23 mouse cellular contexts compared by ENCODE assay signal in the genomic region with DNA sequence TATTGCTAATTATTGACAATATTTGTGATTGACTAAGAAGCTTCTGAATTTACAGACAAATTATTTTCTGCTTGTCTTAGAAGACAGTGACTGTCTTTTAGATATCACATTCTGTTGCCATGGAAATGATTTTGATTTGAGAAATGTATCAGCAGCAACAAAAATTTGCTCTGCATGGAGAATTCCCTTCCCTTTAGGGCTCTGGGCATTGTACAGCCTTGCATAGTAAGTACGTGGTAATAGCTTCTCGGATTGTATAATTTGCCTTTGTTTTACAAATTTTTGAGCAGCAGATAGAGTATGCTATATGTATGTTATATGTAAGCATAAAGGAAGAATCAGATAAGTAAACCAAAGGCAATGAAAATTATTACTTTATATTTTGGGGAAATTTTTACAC.
DNase-seq lines count a peak whose midpoint lies in the region; ATAC-seq and TF ChIP-seq lines count a peak whose summit lies in the region.
"Had no signal": no experiment of that assay in that cellular context is flagged by ENCODE, and none has a peak within 500 bp of the region (broad histone marks: within the 10 kb centered on the region; RNA-seq: fewer than 3 reads in every experiment).

No protein-coding gene starts in this region.

- no peak for ATAC-seq in forebrain, embryonic 14.5 days
- ATAC-seq in forebrain, postnatal 0 days, result no peak
- ATAC-seq in hindbrain, postnatal 0 days, result no peak
- no peak for ATAC-seq in midbrain, embryonic 14.5 days (ENCODE audit: low FRiP score, low TSS enrichment)
- no peak for ATAC-seq in midbrain, embryonic 11.5 days (ENCODE audit: low FRiP score)
- no peak for ATAC-seq in midbrain, postnatal 0 days (ENCODE audit: low FRiP score)
- ATAC-seq: activated CD4-positive, CD25-positive, alpha-beta regulatory T cell, adult 4 months; inflammation-experienced regulatory T-cells, adult 6 months; intestine, postnatal 0 days had no signal

- H3K9ac ChIP-seq in forebrain, embryonic 14.5 days (ENCODE audit: low read length), result no peak overlapping the region
- no peak overlapping the region for H3K9ac ChIP-seq in forebrain, postnatal 0 days
- no peak overlapping the region for H3K9ac ChIP-seq in hindbrain, postnatal 0 days (replicated peaks; ENCODE audit: low read length)
- H3K9ac ChIP-seq in midbrain, embryonic 14.5 days (replicated peaks; ENCODE audit: low read length), result no peak overlapping the region
- H3K9ac ChIP-seq in midbrain, embryonic 11.5 days (ENCODE audit: low read length), result no peak overlapping the region
- no peak overlapping the region for H3K9ac ChIP-seq in midbrain, postnatal 0 days (replicated peaks; ENCODE audit: low read length, poor library complexity, severe bottlenecking)
- H3K9ac ChIP-seq: embryonic facial prominence, embryonic 12.5 days; embryonic facial prominence, embryonic 15.5 days; hindbrain, embryonic 15.5 days had no signal

- H3K4me3 ChIP-seq in forebrain, embryonic 14.5 days (ENCODE audit: low read depth, low read length), result no peak overlapping the region
- no peak overlapping the region for H3K4me3 ChIP-seq in forebrain, postnatal 0 days (ENCODE audit: low read depth, low read length)
- no peak overlapping the region for H3K4me3 ChIP-seq in hindbrain, postnatal 0 days (ENCODE audit: low read length)
- H3K4me3 ChIP-seq in hindbrain, embryonic 10.5 days, result no peak overlapping the region
- H3K4me3 ChIP-seq in midbrain, embryonic 14.5 days (replicated peaks; ENCODE audit: low read depth, low read length), result no peak overlapping the region
- no peak overlapping the region for H3K4me3 ChIP-seq in midbrain, embryonic 11.5 days (ENCODE audit: low read depth, low read length)
- H3K4me3 ChIP-seq in midbrain, postnatal 0 days (ENCODE audit: low read depth, low read length), result no peak overlapping the region
- H3K4me3 ChIP-seq: embryonic facial prominence, embryonic 12.5 days; embryonic facial prominence, embryonic 15.5 days; heart, adult 2 months; hindbrain, embryonic 15.5 days had no signal

- 82% methylated on average over 2 of the region's 2 CpGs for WGBS in forebrain, embryonic 14.5 days
- WGBS in forebrain, postnatal 0 days, result 48% methylated on average over 2 of the region's 2 CpGs
- 49% methylated on average over 2 of the region's 2 CpGs for WGBS in hindbrain, postnatal 0 days
- WGBS in hindbrain, embryonic 10.5 days, result 87% methylated on average over 2 of the region's 2 CpGs
- 59% methylated on average over 2 of the region's 2 CpGs for WGBS in midbrain, embryonic 14.5 days
- 85% methylated on average over 2 of the region's 2 CpGs for WGBS in midbrain, embryonic 11.5 days
- WGBS in midbrain, postnatal 0 days, result 44% methylated on average over 2 of the region's 2 CpGs

- DNase-seq in forebrain, embryonic 14.5 days (ENCODE audit: low spot score), result peak; percentile 39
- DNase-seq in forebrain, postnatal 0 days, result no peak
- peak; percentile 26 for DNase-seq in hindbrain, postnatal 0 days (ENCODE audit: low spot score)
- no peak for DNase-seq in hindbrain, embryonic 10.5 days (ENCODE audit: low spot score)
- DNase-seq in midbrain, embryonic 14.5 days, result peak; percentile 66
- DNase-seq in midbrain, embryonic 11.5 days (ENCODE audit: low spot score, missing footprints), result no peak
- peak; percentile 45 for DNase-seq in midbrain, postnatal 0 days (ENCODE audit: low spot score)
- DNase-seq in heart, postnatal 36 days, result no peak
- DNase-seq: adrenal gland, adult 8-10 months; adrenal gland, postnatal 25 days; cerebellum, adult 11 months; cerebellum, adult 2 months; cerebellum, adult 9-11 months; cerebellum, postnatal 25 days; gastrocnemius, postnatal 25 days; heart, adult 2 months had no signal

- no peaks in the 10 kb centered on the region for H3K27me3 ChIP-seq in forebrain, embryonic 14.5 days (replicated peaks; ENCODE audit: control insufficient read depth, insufficient read depth, low read length)
- no peaks in the 10 kb centered on the region for H3K27me3 ChIP-seq in forebrain, postnatal 0 days (ENCODE audit: insufficient read depth, low read length)
- no peaks in the 10 kb centered on the region for H3K27me3 ChIP-seq in hindbrain, postnatal 0 days (ENCODE audit: insufficient read depth, low read length)
- no peaks in the 10 kb centered on the region for H3K27me3 ChIP-seq in hindbrain, embryonic 10.5 days (ENCODE audit: insufficient read depth, poor library complexity, severe bottlenecking)
- no peaks in the 10 kb centered on the region for H3K27me3 ChIP-seq in midbrain, embryonic 14.5 days (ENCODE audit: control insufficient read depth, insufficient read depth, low read length)
- no peaks in the 10 kb centered on the region for H3K27me3 ChIP-seq in midbrain, embryonic 11.5 days (ENCODE audit: control insufficient read depth, insufficient read depth, low read length)
- H3K27me3 ChIP-seq in midbrain, postnatal 0 days (ENCODE audit: insufficient read depth, low read length), result no peaks in the 10 kb centered on the region
- H3K27me3 ChIP-seq: embryonic facial prominence, embryonic 12.5 days; embryonic facial prominence, embryonic 15.5 days; hindbrain, embryonic 15.5 days had no signal

- intact Hi-C loops in heart, postnatal 36 days (cut with DNase I), result no loop called here

- no peak for TF ChIP-seq CTCF in forebrain, postnatal 0 days (IDR thresholded peaks at IDR 0.05; ENCODE audit: low read depth)
- no peak for TF ChIP-seq CTCF in hindbrain, postnatal 0 days (IDR thresholded peaks at IDR 0.05; ENCODE audit: low read depth)
- TF ChIP-seq CTCF in midbrain, postnatal 0 days (IDR thresholded peaks at IDR 0.05), result no peak

- H3K9me3 ChIP-seq in forebrain, embryonic 14.5 days (replicated peaks; ENCODE audit: control insufficient read depth, low read length), result no peaks in the 10 kb centered on the region
- no peaks in the 10 kb centered on the region for H3K9me3 ChIP-seq in forebrain, postnatal 0 days (ENCODE audit: low read length)
- H3K9me3 ChIP-seq in hindbrain, postnatal 0 days (ENCODE audit: low read length), result no peaks in the 10 kb centered on the region
- H3K9me3 ChIP-seq in hindbrain, embryonic 10.5 days, result no peaks in the 10 kb centered on the region
- no peaks in the 10 kb centered on the region for H3K9me3 ChIP-seq in midbrain, embryonic 14.5 days (ENCODE audit: control insufficient read depth, low read length)
- no peaks in the 10 kb centered on the region for H3K9me3 ChIP-seq in midbrain, embryonic 11.5 days (ENCODE audit: control insufficient read depth, low read length)
- no peaks in the 10 kb centered on the region for H3K9me3 ChIP-seq in midbrain, postnatal 0 days (ENCODE audit: low read length)
- H3K9me3 ChIP-seq: embryonic facial prominence, embryonic 12.5 days; embryonic facial prominence, embryonic 15.5 days; hindbrain, embryonic 15.5 days had no signal

- H3K27ac ChIP-seq in forebrain, embryonic 14.5 days (ENCODE audit: low read depth, low read length), result no peak overlapping the region
- H3K27ac ChIP-seq in forebrain, postnatal 0 days (ENCODE audit: low read depth, low read length), result no peak overlapping the region
- H3K27ac ChIP-seq in hindbrain, postnatal 0 days, result no peak overlapping the region
- no peak overlapping the region for H3K27ac ChIP-seq in hindbrain, embryonic 10.5 days
- no peak overlapping the region for H3K27ac ChIP-seq in midbrain, embryonic 14.5 days (replicated peaks; ENCODE audit: low read depth, low read length)
- no peak overlapping the region for H3K27ac ChIP-seq in midbrain, embryonic 11.5 days (ENCODE audit: low read depth, low read length)
- no peak overlapping the region for H3K27ac ChIP-seq in midbrain, postnatal 0 days (ENCODE audit: low read depth, low read length)
- H3K27ac ChIP-seq: embryonic facial prominence, embryonic 12.5 days; embryonic facial prominence, embryonic 15.5 days; heart, adult 2 months; hindbrain, embryonic 15.5 days had no signal

- H3K36me3 ChIP-seq in forebrain, embryonic 14.5 days (ENCODE audit: control insufficient read depth, insufficient read depth, low read length), result no peaks in the 10 kb centered on the region
- H3K36me3 ChIP-seq in forebrain, postnatal 0 days (ENCODE audit: insufficient read depth), result no peaks in the 10 kb centered on the region
- no peaks in the 10 kb centered on the region for H3K36me3 ChIP-seq in hindbrain, postnatal 0 days (ENCODE audit: insufficient read depth, low read length)
- no peaks in the 10 kb centered on the region for H3K36me3 ChIP-seq in hindbrain, embryonic 10.5 days
- H3K36me3 ChIP-seq in midbrain, embryonic 14.5 days (ENCODE audit: control insufficient read depth, insufficient read depth, low read length), result no peaks in the 10 kb centered on the region
- H3K36me3 ChIP-seq in midbrain, embryonic 11.5 days (ENCODE audit: control insufficient read depth, insufficient read depth, low read length), result no peaks in the 10 kb centered on the region
- no peaks in the 10 kb centered on the region for H3K36me3 ChIP-seq in midbrain, postnatal 0 days (ENCODE audit: insufficient read depth, low read length)
- H3K36me3 ChIP-seq: embryonic facial prominence, embryonic 12.5 days; embryonic facial prominence, embryonic 15.5 days; hindbrain, embryonic 15.5 days had no signal

- H3K4me1 ChIP-seq in forebrain, embryonic 14.5 days (ENCODE audit: control insufficient read depth, insufficient read depth, low read length), result no peaks in the 10 kb centered on the region
- no peaks in the 10 kb centered on the region for H3K4me1 ChIP-seq in forebrain, postnatal 0 days (ENCODE audit: insufficient read depth)
- H3K4me1 ChIP-seq in hindbrain, postnatal 0 days (ENCODE audit: insufficient read depth, low read length), result no peaks in the 10 kb centered on the region
- H3K4me1 ChIP-seq in hindbrain, embryonic 10.5 days (replicated peaks), result no peaks in the 10 kb centered on the region
- H3K4me1 ChIP-seq in midbrain, embryonic 14.5 days (ENCODE audit: control insufficient read depth, insufficient read depth, low read length), result 0 out of 2 replicates have a peak, but pooled peaks cover 3% of the 10 kb centered on the region
- no peaks in the 10 kb centered on the region for H3K4me1 ChIP-seq in midbrain, embryonic 11.5 days (ENCODE audit: control insufficient read depth, insufficient read depth, low read length)
- no peaks in the 10 kb centered on the region for H3K4me1 ChIP-seq in midbrain, postnatal 0 days (ENCODE audit: insufficient read depth, low read length)
- H3K4me1 ChIP-seq: embryonic facial prominence, embryonic 12.5 days; embryonic facial prominence, embryonic 15.5 days; hindbrain, embryonic 15.5 days had no signal

- no peak overlapping the region for H3K4me2 ChIP-seq in forebrain, embryonic 14.5 days (ENCODE audit: low read length)
- no peak overlapping the region for H3K4me2 ChIP-seq in forebrain, postnatal 0 days (ENCODE audit: low read depth)
- no peak overlapping the region for H3K4me2 ChIP-seq in hindbrain, postnatal 0 days (ENCODE audit: low read depth, low read length)
- H3K4me2 ChIP-seq in midbrain, embryonic 14.5 days (ENCODE audit: low read length), result no peak overlapping the region
- H3K4me2 ChIP-seq in midbrain, embryonic 11.5 days, result no peak overlapping the region
- no peak overlapping the region for H3K4me2 ChIP-seq in midbrain, postnatal 0 days (ENCODE audit: low read depth, low read length, poor library complexity, severe bottlenecking)
- H3K4me2 ChIP-seq: embryonic facial prominence, embryonic 12.5 days; embryonic facial prominence, embryonic 15.5 days; heart, embryonic 11.5 days; hindbrain, embryonic 15.5 days had no signal

Comparison
In these comparisons a context has a peak if more than half of its experiments do, and no peak if none do; other contexts are left out.
1. DNase-seq: peak in forebrain, embryonic 14.5 days (single experiment), hindbrain, postnatal 0 days (single experiment), midbrain, embryonic 14.5 days (single experiment) and midbrain, postnatal 0 days (single experiment); none in forebrain, postnatal 0 days (single experiment), hindbrain, embryonic 10.5 days (single experiment), midbrain, embryonic 11.5 days (single experiment) and heart, postnatal 36 days (0 of 2).